Mouse (Mus musculus) gastrocnemius, postnatal 10 days (tissue): ENCODE measurements around the gene Sgsm2. TPM values are rescaled to one million over a fixed set of nuclear protein-coding genes. Genes with fewer than 3 reads are reported as not detected.

Experiments used
- DNase-seq: peaks from one replicate; pipeline ENCODE4 v3.0.0; 2021; ENCODE audit warnings: mixed read lengths
- total RNA-seq, 2 experiments: library from RNA; stranded (reverse); gene quantifications; 2 replicates each; pipeline ENCODE4 v1.2.3; 2021

Sgsm2 gene
- total RNA-seq, 2 experiments from 2014 or later: 4.6 to 6.9 TPM

DNA sequence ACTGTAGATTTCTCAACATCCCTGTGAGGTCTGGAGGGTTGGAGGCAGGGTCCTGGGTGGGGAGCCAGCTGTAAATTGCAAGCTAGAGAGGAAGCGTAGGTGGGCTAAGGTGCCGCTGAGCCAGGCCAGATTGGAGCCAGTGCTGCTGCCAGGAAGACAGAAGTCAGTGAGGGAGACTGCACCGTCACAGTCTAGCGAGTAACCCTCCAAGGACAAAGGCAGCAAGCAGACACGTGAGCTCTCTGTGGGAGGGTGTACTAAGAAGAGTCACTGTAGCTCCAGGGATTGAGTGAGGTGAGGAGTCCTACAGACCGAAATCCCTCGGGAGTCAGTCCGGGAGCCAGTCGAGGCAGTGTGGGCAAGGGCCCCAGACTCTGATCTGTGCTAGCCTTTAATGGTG is 55.5 kb downstream of the Sgsm2 start:
- no peak for DNase-seq

DNA sequence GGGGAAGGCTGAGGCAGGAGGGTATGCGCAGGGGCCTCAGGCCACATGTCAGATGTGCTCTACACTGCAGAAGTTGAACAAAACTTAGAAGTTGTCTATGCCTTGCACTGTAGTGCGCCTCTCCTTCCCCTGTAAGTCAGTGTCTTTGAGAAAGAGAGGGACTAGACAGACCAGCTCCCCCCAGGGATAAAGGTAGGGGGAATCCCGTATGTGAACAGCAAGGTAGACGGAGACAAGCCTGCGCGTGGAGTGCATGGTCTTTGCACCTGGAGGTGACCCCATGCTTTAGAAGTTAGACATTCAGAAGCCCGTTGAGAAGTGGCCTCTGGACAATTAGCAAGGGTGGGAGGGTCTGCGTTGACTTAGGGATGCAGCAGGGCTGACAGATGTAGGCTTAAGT is 56.1 kb downstream of the Sgsm2 start:
- no peak for DNase-seq

DNA sequence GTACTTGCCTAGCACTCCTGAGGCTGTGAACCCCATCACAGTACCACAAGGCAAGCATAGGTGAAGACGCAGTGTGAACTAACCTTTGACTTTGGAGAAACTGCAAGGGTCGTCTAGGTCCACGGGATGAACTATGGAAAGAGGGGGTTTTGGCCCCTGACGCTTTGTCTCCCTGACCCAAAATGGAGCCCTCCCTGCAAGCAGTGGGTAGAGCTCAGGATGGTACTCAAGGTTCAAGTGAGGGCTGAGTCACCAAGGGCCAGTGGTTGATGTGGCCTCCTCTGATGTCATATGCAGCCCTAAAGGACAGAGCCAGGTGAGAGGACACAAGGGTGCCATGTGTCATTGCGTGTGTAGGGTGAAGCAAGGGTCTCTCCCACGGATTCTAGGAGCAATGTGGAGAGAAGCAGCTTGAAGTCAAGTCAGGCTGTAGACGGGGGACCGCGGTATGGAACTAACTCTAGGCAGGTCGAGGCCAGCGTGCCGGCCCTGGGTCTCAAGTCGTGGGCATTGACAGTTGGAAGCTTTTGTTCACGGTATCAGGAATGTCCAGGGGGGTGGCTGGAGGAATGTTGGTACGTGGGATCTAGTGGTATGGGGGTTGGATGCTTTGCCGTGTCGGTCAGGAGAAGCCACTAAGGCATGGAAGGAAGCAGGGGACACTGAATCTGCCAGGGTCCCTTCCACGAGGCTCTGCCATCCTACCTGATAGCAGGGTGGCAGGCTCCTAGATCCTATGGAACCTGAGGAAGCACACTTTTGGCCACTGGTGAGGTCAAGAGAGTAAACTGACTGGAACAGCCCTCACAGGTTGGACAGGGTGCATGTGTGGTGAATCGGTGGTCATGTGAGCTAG is 56.8 kb downstream of the Sgsm2 start:
- no peak for DNase-seq

DNA sequence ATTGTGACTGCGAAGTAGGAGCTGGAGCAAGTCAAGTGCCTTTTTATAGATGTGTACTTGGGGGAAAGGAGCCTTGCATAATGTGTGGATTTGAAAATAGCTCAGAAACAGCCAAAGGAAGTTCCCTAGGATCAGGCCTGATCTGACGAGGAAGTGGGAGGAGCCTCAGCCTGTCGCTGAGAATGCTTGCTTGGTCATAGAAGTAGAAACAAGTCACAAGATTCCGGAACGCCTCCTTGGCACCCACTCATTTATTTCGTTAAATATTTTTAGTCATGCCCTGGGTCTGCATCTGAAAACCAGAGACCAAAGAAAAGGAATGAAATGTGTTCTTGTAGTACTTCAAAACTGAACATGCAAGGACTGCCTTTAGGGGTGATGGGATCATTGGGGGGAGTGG is 57.9 kb downstream of the Sgsm2 start:
- DNase-seq: no peak

DNA sequence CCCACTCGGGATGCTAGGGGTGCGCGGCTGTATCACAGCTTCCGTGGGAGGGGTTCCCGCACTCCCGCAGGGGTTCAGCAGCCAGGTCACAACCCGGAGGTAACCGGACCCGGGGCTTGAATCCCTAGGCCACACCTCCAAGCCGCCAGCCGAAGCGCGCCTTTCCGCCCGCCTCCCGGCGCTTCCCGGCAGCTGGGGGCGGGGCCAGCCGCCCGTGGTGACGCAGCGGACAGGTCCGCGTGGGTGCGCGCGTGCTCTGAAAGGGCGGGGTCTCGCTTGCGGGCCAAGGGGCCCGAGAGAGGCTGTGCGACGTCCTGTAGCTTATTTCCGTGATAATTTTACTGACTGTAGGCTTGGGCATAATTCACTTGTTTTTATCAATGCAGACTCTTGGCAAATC is 58.4 kb downstream of the Sgsm2 start:
- peak; percentile 94 for DNase-seq

DNA sequence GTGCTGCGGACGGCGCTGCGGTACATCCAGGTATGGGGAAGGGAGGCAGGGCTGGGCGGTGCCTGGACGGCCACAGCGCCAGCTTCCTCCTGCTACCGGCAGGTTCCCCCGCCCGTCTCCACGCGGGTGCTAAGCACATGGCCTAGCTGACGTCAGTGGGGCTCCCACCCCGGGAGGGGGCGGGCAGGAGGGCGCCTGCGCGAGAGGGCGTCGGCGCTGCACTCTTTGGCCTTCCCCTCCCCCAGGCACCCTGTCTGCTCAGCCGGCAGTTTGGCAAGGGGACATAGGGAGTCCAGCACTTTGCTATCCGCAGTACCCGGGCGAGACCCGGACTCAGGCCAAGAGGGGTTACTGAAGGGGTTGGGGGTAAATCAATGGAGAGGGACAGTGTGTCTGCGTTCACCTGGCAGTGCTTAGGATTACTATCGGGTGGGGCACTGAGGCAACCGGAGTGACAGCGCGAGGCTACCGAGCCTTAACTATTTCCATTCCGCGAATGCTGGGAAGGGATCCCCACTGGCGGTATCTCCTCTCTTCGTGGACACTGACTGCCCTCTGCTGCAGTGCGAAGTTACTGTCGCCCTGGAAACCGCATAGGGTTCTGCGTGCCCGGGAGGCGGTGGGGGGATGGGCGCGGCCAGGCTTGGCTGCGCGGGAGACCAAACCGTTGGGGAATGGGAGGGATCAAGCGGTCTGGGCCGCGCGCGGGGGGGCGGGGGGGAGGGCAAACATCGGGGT is 59.0 kb downstream of the Sgsm2 start:
- DNase-seq: peak; percentile 92

DNA sequence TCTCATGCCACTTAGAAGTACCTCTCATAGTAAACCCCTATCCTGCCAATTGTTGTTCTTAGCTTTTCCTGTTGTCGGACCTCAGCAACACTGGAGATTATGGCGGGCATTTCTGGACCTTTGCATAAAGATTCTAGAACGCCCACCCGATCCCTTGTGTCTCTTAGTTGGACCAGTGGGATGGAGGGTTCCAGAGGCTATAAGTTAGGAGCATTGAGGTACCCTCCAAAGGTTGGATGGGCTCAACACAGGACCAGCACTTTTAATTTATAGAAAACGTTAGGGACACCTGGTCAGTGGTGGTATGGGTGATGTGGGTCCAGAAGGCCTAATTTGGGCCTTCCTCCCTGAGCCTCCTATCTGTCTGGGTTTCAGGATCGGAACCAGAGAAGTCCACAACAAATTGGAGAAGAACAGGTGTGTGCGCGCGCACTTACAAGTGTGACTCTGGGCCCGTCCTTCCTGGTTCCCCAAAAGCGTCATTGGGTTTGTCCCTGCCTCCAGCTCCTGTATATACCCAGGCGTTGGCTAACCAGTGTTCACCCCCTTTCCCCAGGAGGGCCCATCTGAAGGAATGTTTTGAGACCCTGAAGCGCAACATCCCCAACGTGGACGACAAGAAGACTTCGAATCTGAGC is 59.7 kb downstream of the Sgsm2 start:
- DNase-seq: no peak

DNA sequence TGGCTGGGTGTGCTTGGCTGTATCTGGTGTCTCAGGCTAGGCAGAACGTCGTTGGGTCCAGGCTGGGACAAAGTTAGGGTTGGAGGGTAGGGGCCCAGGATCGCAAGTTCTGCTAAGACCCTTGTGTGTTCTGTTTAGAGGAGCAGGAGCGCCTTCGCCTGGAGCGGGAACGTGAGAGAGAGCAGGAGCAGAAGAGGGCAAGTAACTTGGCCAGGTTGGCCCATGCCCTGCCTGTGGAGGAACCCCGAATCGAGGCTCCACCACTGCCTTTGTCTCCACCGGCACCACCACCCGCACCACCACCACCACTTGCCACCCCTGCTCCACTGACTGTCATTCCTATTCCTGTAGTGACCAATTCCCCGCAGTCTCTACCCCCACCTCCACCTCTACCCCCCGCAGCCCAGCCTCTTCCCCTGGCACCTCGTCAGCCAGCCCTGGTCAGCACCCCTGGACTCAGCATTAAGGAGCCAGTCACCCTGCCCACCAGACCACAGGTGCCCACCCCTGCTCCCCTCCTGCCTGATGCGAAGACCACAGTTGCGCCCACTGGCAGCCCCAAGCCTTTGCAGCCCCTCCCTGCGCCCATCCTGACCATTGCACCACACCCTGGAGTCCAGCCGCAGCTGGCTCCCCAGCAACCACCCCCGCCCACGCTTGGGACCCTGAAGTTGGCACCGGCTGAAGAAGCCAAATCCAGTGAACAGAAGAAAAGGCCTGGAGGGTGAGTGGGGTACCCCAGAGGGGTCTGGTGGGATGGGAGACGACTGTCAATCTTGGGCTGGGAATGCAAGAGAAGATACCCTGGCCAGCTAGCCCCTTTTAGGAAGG is 60.4 kb downstream of the Sgsm2 start:
- no peak for DNase-seq

DNA sequence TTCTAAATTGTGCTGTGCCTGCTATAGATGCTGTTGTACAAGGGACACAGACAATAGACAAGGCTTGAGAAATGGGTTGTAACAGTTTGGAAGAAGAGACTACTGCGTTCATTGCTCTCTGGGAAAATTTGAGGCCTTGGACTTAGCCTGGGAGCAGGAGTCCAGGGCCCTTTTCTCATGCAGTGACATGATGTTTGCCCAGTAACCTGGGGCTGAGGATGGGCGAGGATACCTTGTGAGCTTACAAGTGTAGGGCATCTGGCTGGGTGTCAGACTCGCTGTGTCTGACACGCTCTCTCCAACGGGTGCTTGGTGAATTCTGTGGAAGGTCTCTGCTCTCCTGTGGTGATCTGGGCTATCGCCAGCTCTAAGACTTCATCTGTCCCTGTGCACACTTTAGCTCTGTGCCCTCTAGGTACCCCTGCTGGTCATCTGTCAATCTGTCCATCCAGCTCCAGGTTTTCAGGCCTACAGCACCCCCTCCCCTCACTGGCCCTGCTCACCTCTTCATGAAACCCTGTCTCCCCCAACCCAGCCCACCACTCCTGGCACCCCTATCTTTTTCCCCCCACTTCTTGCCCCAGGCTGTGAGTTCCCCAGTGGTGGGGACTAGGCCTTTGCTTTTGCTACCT is 61.2 kb downstream of the Sgsm2 start:
- DNase-seq: no peak

DNA sequence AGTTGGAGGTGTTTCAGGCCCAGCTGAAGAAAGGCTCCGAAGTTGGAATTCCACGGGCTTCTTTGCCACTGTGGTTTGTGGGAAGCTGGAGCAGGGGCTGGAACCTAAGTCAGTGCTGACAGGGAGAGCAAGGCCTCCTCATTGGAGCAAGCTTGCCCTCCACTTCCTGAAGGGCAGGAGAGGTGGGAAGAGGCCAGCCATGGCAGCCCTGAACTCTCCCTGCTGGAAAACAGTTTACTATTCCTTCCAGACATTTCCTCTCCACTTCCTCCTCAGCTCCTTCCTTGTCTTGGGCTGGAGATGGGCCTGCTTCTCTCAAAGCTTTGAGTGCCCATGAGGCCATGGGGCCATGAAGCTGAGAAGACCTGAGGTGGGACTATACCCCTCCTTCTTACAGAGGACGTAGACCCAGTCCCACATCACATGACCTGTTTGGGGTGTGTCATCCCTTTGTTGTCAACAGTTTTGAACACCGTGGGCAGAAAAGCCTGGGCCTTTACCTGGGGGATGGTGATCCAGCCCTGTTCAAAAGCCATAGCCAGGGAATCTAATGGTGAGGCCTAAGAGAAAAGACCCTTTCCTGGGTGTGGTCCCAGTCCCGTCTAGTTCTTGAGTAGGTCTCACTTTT is 62.1 kb downstream of the Sgsm2 start:
- DNase-seq: no peak

DNA sequence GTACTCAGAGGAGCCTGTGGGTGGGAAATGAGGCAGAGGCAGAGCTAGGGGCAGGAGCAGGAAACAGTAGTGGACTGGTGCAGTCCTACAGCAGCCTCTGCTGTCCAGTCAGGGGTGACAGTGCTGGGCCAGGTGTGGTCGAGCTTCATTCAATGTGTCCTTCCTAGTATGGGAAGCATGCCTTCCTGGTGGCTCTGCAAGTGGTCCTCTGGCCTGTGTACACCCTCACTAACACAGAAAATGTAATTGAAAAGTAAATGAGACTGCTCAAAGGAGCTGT is 62.6 kb downstream of the Sgsm2 start:
- DNase-seq: no peak

DNA sequence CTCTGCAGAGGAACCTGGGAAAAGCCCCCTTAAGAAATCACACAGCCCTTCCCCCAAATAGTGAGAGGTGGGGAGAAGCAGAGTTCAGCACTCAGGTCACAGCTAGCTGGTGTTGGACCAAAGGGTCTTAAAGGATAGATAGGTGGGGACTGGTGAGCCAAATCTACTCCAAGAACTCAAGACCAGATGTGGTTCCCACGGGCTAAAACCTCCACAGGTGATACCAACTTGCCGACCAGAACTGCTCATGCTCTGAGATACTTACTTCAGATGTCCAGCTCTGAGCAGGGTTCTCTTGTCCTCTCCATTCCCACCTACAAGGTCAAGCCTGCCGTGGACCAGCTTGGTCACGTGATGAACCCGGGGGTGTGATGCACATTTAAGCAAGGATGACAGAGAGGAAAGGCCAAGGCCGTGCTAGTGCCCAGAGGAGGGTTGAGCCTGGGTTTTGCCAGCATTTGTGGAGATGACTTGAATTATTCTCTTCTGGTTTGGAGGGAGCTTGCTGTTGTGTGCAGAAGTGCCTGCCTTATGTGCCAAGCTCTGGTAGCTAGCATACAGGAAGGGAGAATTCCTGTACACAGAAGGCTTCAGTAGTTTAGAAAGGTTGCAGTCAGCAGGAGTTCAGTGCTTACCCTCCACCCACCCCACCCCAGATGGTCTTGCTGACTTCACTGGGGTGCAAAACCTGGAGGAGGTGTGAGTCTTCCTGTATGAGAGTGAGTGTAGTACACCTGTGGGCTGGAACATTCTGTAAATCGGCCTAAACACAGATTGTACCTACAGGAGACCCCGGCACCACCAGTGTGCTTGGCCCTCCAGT is 63.1 kb downstream of the Sgsm2 start:
- no peak for DNase-seq

DNA sequence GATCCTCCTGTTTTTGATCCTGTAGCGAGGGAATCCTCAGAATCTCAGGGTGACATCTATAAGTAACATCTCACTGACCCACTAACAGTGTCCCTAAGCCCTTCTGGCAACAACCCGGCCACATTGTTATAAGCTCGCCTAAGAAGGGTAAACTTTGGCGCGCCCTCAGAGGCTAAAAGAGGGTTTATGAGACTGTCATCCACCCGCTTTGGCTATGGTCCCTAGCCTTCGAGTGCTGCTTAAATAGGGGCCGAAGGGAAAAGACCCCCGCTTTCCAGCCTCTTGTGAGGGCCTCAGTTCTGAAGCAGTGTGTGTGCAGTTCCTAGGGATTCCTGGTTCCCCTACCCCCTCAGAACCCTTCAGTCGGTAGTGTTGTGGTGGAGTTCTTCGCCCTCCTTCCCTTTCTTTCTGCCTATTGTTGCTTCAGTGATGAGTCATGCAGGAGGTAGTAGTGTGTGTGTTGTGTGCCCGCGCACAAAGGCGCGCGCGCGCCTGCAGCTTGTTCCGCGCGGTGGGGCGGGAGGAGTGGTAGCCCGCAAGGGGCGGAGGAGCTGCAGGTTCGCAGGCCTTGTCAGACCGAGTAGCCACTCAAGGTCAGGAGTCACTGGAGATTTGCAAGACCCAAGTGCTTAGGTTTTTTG is 64.2 kb downstream of the Sgsm2 start:
- DNase-seq: peak; percentile 58

DNA sequence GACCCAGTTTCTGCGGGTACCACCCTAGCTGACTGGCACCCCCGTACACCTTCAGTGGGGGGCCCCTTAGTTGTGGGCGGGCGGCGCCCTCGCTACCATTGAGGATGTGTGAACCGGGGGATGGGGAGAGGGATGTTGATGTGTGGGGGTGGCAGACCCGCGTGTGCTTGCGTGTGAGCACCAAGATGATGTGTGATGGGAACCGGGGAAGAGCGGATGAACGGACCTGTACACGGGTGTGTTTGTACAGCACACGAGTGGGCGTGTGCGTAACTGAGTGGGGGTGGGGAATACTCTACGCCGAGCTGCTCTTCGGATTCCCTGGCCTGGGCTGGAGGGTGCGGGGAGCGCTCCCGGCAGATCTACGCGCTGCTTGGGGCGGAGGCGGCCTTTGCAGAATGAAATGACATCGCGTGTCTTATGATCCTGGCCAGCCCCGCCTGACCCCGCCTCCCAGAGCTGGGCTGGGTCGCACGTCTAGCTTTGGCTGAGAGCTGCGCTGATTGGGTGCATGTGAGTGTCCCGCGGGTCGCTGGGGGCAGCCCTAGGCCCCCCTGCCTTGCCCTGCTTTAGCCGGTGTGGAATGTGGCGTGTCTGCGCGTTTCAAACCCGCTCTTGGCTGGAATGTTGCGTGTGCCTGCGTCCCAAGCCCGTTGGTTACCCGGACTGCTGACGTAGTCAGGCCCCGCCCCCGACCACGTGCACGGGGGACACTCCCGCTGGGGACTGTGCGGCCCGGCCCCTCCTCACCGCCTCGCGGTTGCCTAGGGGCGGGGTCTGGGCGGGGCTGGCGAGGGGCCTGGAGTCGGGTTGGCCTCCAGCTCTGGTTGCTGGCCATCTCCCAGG is 65.0 kb downstream of the Sgsm2 start:
- DNase-seq: peak; percentile 100

DNA sequence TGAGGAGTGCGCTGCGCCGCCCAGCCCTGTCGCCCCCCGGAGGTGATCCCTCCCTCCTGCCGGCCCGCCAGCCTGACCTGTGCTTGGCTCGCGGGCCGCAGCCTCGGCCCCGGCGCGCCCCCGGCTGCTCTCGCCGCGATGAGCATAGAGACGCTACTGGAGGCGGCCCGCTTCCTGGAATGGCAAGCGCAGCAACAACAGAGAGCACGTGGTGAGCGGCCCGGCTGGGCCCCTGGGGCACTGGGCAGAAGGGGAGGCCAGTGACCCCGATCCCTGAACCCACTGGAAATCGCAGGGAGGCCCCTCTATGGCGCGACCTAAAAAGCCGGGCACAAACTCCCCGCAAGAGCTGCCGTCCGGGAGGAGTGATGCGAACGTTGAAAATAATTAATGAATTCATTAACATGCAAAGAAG is 65.7 kb downstream of the Sgsm2 start:
- DNase-seq: peak; percentile 65

DNA sequence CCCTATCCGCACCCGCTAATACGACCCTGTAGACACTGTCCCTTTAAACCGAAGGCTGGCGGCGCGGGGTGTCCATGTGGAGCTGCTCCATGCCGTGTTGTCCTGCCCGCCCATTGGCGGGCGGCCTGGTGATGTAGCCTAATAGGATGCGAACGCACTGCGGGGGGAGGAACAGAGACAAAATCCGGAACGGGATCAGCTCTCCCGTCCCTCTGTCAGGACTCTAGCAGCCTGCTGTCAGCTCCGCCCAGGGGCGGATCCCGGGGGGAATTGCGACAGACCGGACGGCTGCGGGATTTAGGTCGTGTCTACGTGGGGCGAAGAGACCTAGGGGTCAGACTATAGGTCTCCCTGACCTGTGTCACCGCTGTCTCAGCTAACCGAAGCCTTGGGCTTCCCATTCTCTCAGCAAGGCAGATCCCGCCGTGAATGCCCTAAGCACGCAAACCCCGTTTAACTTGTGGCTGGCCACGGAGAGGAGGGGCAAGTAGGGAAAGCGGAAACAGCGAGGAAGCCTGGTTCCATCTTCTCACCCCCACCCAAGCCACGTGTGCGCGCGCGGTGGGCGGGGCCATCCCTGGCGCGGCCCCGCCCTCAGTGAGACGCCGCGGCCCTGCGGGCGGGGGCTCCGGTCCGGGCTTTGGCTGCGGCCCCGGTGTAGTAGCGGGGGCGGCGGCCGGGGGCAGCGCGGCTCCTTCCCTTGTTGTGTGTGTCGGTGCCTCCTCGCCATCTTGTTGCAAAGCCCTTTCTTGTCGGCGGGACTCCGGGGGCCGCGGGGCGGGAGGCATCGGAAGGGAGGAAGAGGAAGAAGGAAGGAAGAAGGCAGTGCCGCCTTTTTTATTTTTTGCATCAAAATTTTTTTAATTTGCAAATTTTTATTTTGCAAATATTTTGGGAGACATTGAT is 66.4 kb downstream of the Sgsm2 start, which contains the start of gene Mnt:
TSS of gene Mnt (plus strand) at position 665 of the 906 bp plus-strand sequence.
- DNase-seq: peak; percentile 97

DNA sequence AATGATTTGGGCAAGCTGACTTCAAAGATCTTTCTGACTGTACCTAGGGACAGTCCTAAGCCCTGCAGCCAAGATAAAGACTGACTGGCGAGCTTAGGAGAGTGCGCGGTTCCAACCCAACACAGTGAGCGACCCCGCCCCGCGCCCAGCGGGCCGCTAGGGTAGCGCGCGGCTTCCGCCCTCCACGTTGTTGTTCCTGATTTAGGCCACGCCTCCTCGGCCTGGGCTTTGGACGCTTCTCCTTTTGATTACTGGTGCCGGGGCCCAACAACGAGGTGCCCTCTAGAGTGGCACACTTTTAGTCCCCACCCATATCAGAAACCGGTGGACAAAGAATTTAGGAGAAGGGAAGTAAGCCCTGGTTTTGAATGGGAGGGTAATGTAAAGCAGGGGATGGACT is 67.0 kb downstream of the Sgsm2 start:
- peak; percentile 80 for DNase-seq
